Mouse (Mus musculus) ES-E14 (cell line): Measurements from ENCODE around the gene 1700022I11Rik.

Experiments used
- CHD2 ChIP-seq: IDR thresholded peaks from 2 replicates; pipeline ENCODE4 v1.6.1; 2014; ENCODE audit warnings: mild to moderate bottlenecking, low read depth, low read length, inconsistent platforms
- HCFC1 ChIP-seq: IDR thresholded peaks from 2 replicates; pipeline ENCODE4 v1.6.1; 2012; ENCODE audit warnings: low read length, inconsistent platforms, borderline replicate concordance; ENCODE audit not compliant: insufficient read depth
- MAFK ChIP-seq: IDR thresholded peaks from 2 replicates; pipeline ENCODE4 v1.6.1; 2014; ENCODE audit warnings: mild to moderate bottlenecking, low read depth, low read length, inconsistent platforms; ENCODE audit not compliant: insufficient read depth
- ZC3H11A ChIP-seq: IDR thresholded peaks from 2 replicates; pipeline ENCODE4 v1.6.1; 2012; ENCODE audit warnings: low read depth, mild to moderate bottlenecking, inconsistent platforms, low read length, borderline replicate concordance
- ZNF384 ChIP-seq: IDR thresholded peaks from 2 replicates; pipeline ENCODE4 v1.6.1; 2012; ENCODE audit warnings: low read depth, low read length, inconsistent platforms

DNA sequence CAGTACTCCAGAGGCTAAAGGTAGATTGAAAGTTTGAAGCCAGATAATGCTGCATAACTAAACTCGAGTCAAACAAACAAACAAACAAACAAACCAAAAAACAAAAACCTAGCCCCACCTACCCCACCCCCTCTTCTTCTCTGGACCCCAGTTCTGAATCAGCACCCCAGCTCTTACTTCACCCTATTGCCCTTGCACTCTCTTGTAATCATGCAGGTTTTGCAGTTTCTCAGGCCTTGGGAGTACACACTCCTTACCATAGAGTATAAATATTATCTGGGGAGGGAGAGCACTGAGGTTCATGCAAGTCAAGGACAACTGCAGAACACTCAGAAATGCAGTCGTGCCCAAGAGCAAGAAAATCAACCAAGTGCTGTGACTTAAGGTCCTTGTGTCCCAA lies 31.9 kb downstream of the 1700022I11Rik start:
- TF ChIP-seq HCFC1 (no peak), ZC3H11A (no peak), CHD2 (no peak), MAFK (no peak), ZNF384 (no peak)
